Mouse (Mus musculus): ENCODE measurements at regions not wholly inside any gene's neighbourhood (a gene's known extent, or its start where the extent isn't known, plus 50 kb on each side); places are given as distances from the start of the nearest gene placed in this dataset.

- TF ChIP-seq POLR2A (IDR thresholded peaks at IDR 0.05; ENCODE audit: borderline replicate concordance, extremely low read depth, insufficient read depth, insufficient read length, poor library complexity, severe bottlenecking) (no peak), CTCF (IDR thresholded peaks at IDR 0.05; ENCODE audit: borderline replicate concordance, extremely low read depth, insufficient read depth, insufficient read length) (no peak)
Observed at GRCm38 (mm10) chr9:94199864-94200263, 338.0 kb downstream of the 1190002N15Rik start.
